Mouse (Mus musculus): ENCODE results near the gene Mcoln3. TPM values are rescaled to one million over a fixed set of nuclear protein-coding genes. Genes with fewer than 3 reads are reported as not detected.

The Mcoln3 gene
- polyA plus RNA-seq, 1 experiment from 2014 or later: 0.97 TPM

GRCm38 (mm10) chr3:146186033-146186432, 68.8 kb downstream of the Mcoln3 start:
- H3K9me3 ChIP-seq (ENCODE audit: control insufficient read depth, low read length): peaks cover 9% of the 10 kb centered on the region; the same call in 1 of the 2 replicates
- H3K4me3 ChIP-seq (ENCODE audit: control insufficient read depth in 1 of 2, insufficient read depth in 1 of 2, low read depth in 1 of 2, low read length in 2 of 2): no peak overlapping the region
- 85% methylated on average over 10 of the region's 10 CpGs for WGBS
- no peaks in the 10 kb centered on the region for H3K27me3 ChIP-seq (ENCODE audit: control insufficient read depth, insufficient read depth, low read length)
- H3K36me3 ChIP-seq (ENCODE audit: control insufficient read depth, insufficient read depth, low read length): no peaks in the 10 kb centered on the region
- H3K4me2 ChIP-seq (ENCODE audit: low read length): no peak overlapping the region
- ATAC-seq (ENCODE audit: insufficient number of reproducible peaks, insufficient read depth, low FRiP score, low read depth): no peak
- no peak overlapping the region for H3K27ac ChIP-seq (replicated peaks in 1 of 2; ENCODE audit: control insufficient read depth in 1 of 2, insufficient read depth in 1 of 2, low read depth in 2 of 2, low read length in 2 of 2)
- H3K9ac ChIP-seq (ENCODE audit: low read length): no peak overlapping the region
- H3K4me1 ChIP-seq (ENCODE audit: control insufficient read depth in 2 of 2, insufficient read depth in 2 of 2, low read length in 2 of 2): peaks cover 5 to 8% of the 10 kb centered on the region in 2 experiments; a peak in 2 of 4 replicates

DNA sequence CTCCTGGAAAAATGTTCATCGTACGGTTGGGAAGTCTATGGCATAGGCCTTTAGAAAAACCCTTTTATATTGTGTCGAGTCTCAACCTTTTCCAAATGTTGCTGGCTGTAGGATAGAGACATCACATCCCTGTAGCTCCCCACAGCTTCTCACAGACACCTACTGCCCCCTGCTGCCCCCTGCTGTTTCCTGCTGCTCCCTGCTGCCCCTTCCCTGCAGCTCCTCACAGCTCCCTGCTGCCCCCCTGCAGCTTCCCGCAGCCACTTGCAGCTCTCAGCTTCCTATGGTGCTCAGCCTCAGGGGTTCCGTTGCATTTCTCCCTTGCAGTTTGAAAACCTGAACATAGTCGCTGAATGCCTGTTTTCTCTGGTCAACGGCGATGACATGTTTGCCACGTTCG, 72.7 kb downstream of the Mcoln3 start:
- no peak overlapping the region for H3K4me2 ChIP-seq (ENCODE audit: low read length)
- no peak overlapping the region for H3K4me3 ChIP-seq (ENCODE audit: control insufficient read depth in 1 of 2, insufficient read depth in 1 of 2, low read depth in 1 of 2, low read length in 2 of 2)
- H3K36me3 ChIP-seq (ENCODE audit: control insufficient read depth, insufficient read depth, low read length): no peaks in the 10 kb centered on the region
- 68% methylated on average over 10 of the region's 10 CpGs for WGBS
- no peak overlapping the region for H3K27ac ChIP-seq (replicated peaks in 1 of 2; ENCODE audit: control insufficient read depth in 1 of 2, insufficient read depth in 1 of 2, low read depth in 2 of 2, low read length in 2 of 2)
- ATAC-seq (ENCODE audit: insufficient number of reproducible peaks, insufficient read depth, low FRiP score, low read depth): no peak
- H3K9ac ChIP-seq (ENCODE audit: low read length): no peak overlapping the region
- H3K9me3 ChIP-seq (ENCODE audit: control insufficient read depth, low read length): peaks cover 9% of the 10 kb centered on the region; the same call in 1 of the 2 replicates
- H3K27me3 ChIP-seq (ENCODE audit: control insufficient read depth, insufficient read depth, low read length): no peaks in the 10 kb centered on the region
- H3K4me1 ChIP-seq (ENCODE audit: control insufficient read depth in 2 of 2, insufficient read depth in 2 of 2, low read length in 2 of 2): peaks cover 7 to 11% of the 10 kb centered on the region in 2 experiments; a peak in 2 of 4 replicates

Other genes with a start within 250 kb of the Mcoln3 start
- 40.2 and 44.0 TPM in 2 replicates for gene Bcl10, start 194.6 kb upstream of the Mcoln3 start, polyA plus RNA-seq (2014; fragmentation: Nextera tagmentation; extraction: Ambion mirVana)
- gene 2410004B18Rik, start 179.4 kb upstream of the Mcoln3 start, polyA plus RNA-seq (2014; fragmentation: Nextera tagmentation; extraction: Ambion mirVana): 36.9 and 43.1 TPM in 2 replicates
- gene Syde2, start 129.6 kb upstream of the Mcoln3 start, polyA plus RNA-seq (2014; fragmentation: Nextera tagmentation; extraction: Ambion mirVana): 12.7 and 12.8 TPM in 2 replicates
- not detected in 2 replicates for gene Wdr63, start 9.3 kb upstream of the Mcoln3 start, polyA plus RNA-seq (2014; fragmentation: Nextera tagmentation; extraction: Ambion mirVana)
- gene Mcoln2, start 32.4 kb downstream of the Mcoln3 start, polyA plus RNA-seq (2014; fragmentation: Nextera tagmentation; extraction: Ambion mirVana): 0.23 and 0.47 TPM in 2 replicates
- gene Lpar3, start 103.5 kb downstream of the Mcoln3 start, polyA plus RNA-seq (2014; fragmentation: Nextera tagmentation; extraction: Ambion mirVana): 46.3 and 51.9 TPM in 2 replicates